Mouse (Mus musculus) embryonic facial prominence, embryonic 10.5 days (tissue): ENCODE measurements around the gene Gna15. TPM values are rescaled to one million over a fixed set of nuclear protein-coding genes. Genes with fewer than 3 reads are reported as not detected.

ENCODE experiments used
- DNase-seq: peaks from one replicate; pipeline ENCODE4 v3.0.0-alpha.2; 2017; ENCODE audit warnings: low spot score
- H3K27ac ChIP-seq: fragments of 300-500 bp; sonication (generic); replicated peaks from 2 replicates; pipeline ENCODE4 v1.5.1; 2016; ENCODE audit warnings: mild to moderate bottlenecking
- H3K27me3 ChIP-seq: fragments of 300-500 bp; sonication (generic); replicated peaks from 2 replicates; pipeline ENCODE4 v1.6.1; 2016; ENCODE audit warnings: low read depth, mild to moderate bottlenecking; ENCODE audit not compliant: poor library complexity, severe bottlenecking
- H3K36me3 ChIP-seq: fragments of 300-500 bp; sonication (generic); replicated peaks from 2 replicates; pipeline ENCODE4 v1.6.1; 2016; ENCODE audit warnings: mild to moderate bottlenecking, moderate library complexity
- H3K4me1 ChIP-seq: fragments of 300-500 bp; sonication (generic); 2 replicates; pipeline ENCODE4 v1.6.1; 2016
- H3K4me3 ChIP-seq: fragments of 300-500 bp; sonication (generic); 2 replicates; pipeline ENCODE4 v1.5.1; 2016; ENCODE audit warnings: mild to moderate bottlenecking, moderate library complexity
- H3K9me3 ChIP-seq: fragments of 300-500 bp; sonication (generic); 2 replicates; pipeline ENCODE4 v1.6.1; 2016; ENCODE audit warnings: mild to moderate bottlenecking
- WGBS: fragments of 180-500 bp; shearing (Covaris S2); methylation state at CpG from one replicate; pipeline ENCODE4 v1.1.7; 2016; 5-methylcytosine and 5-hydroxymethylcytosine counted together
- polyA plus RNA-seq: library from polyadenylated mRNA; unstranded; fragments of >200 nt; fragmentation: Nextera tagmentation; extraction: Ambion mirVana; gene quantifications from 2 replicates; pipeline ENCODE4 v1.2.1, GENCODE M21; 2016

Gene Gna15
- polyA plus RNA-seq, 1 experiment from 2014 or later: 1.2 TPM

DNA sequence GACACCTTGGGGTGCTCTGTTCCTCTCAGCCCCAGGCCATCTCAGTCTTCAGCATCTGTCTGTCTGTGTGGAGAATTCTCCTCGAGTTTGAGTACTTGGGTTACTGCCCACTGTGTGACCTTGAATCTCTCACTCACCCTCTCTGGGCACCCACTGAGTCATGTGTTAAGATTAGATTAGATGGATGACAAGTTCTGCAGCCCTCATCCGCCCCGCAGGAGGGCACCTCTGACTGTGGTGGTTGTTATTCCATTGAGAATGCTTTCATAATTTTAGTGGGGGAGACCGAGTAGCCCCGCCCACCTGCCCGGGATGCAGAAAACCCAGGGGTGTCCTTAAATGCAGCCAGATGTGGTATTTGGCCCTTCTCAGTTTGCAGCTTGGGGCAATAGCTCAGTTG is 39.5 kb upstream of the Gna15 start:
- Histone ChIP-seq H3K27me3 (peaks cover 71% of the 10 kb centered on the region), H3K4me3 (peak overlapping the region; percentile 56), H3K36me3 (peaks cover 60% of the 10 kb centered on the region), H3K27ac (peak overlapping the region; percentile 82; the same call in 1 of the 2 replicates), H3K9me3 (no peaks in the 10 kb centered on the region), H3K4me1 (peaks cover 92% of the 10 kb centered on the region)
- DNase-seq: peak; percentile 45
- WGBS: 33% methylated on average over 6 of the region's 6 CpGs

DNA sequence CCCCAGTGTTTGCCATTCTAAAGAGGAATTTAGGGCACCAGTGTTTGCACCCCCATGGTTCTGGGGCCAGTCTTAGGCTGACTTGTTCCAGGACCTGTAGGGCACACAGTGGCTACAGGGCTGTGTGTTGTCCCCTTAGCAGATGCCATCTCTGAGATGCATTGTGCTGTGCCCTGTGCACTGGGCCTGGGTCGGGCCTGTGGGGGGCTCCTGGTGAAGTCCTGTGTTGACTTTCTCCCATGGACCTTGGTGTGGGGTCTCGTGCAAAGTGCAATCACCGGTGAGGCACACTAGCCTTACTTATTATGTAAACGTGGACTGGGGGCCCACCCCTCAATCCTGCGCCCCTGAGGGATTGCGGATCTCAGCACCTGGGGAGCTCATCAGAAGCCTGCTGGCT is 38.4 kb upstream of the Gna15 start:
- peaks cover 60% of the 10 kb centered on the region for H3K27me3 ChIP-seq
- DNase-seq: no peak
- peak overlapping the region; percentile 1; the same call in 1 of the 2 replicates for H3K4me3 ChIP-seq
- H3K9me3 ChIP-seq: no peaks in the 10 kb centered on the region
- peaks cover 84% of the 10 kb centered on the region for H3K4me1 ChIP-seq
- peaks cover 58% of the 10 kb centered on the region for H3K36me3 ChIP-seq
- no peak overlapping the region for H3K27ac ChIP-seq
- WGBS: 79% methylated on average over 6 of the region's 6 CpGs

- H3K36me3 ChIP-seq: peaks cover 43% of the 10 kb centered on the region
- WGBS: 17% methylated on average over 16 of the region's 16 CpGs
- DNase-seq: peak; percentile 69
- peak overlapping the region; percentile 97 for H3K27ac ChIP-seq
- H3K27me3 ChIP-seq: peaks cover 45% of the 10 kb centered on the region
- H3K4me3 ChIP-seq: peak overlapping the region; percentile 82
- no peaks in the 10 kb centered on the region for H3K9me3 ChIP-seq
- peaks cover 68% of the 10 kb centered on the region for H3K4me1 ChIP-seq
Observed at GRCm38 (mm10) chr10:81560719-81561459, 36.9 kb upstream of the Gna15 start.

DNA sequence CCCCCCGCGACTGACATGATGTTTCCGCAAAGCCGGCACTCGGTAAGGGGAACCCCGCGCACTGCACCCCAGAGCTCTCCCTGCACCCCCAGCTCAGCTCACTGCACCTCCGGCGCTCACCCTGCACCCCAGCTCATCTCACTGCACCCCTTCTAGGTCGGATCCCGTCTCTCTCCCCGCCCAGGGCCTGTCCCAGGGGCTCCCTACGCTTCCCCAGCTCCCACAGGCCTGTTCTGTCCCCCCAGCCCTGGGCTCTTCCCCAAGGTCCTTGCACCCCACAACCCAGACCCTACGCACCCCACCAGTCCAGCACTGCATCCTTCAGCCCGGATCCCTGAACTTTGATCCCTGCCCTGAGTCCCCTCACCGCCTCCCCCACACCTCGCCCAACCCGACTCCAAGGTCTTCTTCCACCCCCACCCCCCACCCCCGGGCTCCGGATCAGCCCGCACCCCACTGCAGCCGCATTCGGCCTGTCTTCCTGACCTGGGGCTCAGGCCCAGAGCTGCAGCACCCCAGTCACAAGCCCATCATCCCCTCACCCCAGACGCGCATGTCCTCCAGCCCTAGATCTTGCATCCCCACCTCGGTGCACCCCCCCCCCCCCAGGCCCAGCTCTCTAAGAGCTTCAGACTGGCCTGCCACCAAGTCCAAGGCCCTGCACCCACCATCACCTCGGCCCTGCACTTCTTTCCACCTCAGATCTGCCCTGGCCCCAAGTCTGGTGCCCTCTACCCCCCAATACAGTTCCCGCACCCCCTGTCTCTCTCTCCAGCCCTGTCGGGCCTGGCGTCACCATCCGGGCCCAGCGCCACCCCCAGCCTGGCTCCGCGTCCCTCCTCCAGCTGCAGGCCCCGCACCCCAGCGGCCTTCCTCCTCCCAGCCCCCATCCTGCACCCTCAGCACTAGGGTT is 35.9 kb upstream of the Gna15 start:
- Histone ChIP-seq H3K9me3 (no peaks in the 10 kb centered on the region), H3K4me3 (peak overlapping the region; percentile 82), H3K27ac (peak overlapping the region; percentile 97), H3K27me3 (peaks cover 35% of the 10 kb centered on the region), H3K36me3 (peaks cover 33% of the 10 kb centered on the region), H3K4me1 (peaks cover 58% of the 10 kb centered on the region)
- peak; percentile 58 for DNase-seq
- 4% methylated on average over 36 of the region's 36 CpGs for WGBS

DNA sequence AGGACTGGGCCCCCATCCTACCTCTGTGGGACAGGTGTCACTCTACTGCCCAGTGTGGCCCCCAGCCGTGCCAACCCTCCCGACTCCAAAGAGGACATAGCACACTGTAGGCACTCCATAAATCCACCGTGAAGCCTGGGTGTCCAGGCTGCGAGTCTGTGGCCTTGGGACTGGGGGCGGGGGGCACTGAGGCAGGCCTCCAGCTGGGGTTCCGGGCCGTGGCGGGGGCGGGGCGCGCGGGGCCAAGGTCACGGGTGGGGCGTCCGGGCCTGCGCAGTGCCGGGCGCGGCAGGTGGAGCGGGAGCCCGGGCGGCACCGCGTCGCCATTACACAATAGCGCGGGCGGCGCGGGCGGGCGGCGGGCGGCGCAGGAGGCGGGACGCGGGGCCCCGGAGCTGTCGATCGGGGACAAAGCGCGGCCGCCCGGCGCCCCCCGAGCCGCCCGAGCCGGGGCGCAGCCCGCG is 35.2 kb upstream of the Gna15 start, which contains the start of gene Aes:
Aes (plus strand) TSS at position 326 of the 464 bp plus-strand sequence.
- H3K36me3 ChIP-seq: peaks cover 26% of the 10 kb centered on the region
- peaks cover 28% of the 10 kb centered on the region for H3K27me3 ChIP-seq
- peak within 1 kb of the TSS; percentile 82 for H3K4me3 ChIP-seq
- peak; percentile 73 for DNase-seq
- H3K9me3 ChIP-seq: no peaks in the 10 kb centered on the region
- 1% methylated on average over 52 of the region's 53 CpGs for WGBS
- H3K4me1 ChIP-seq: peaks cover 51% of the 10 kb centered on the region
- peak within 1 kb of the TSS; percentile 97 for H3K27ac ChIP-seq

- WGBS: 43% methylated on average over 1 of the region's 1 CpGs
- H3K27me3 ChIP-seq: peaks cover 12% of the 10 kb centered on the region
- H3K4me1 ChIP-seq: peaks cover 34% of the 10 kb centered on the region
- no peak overlapping the region for H3K4me3 ChIP-seq
- DNase-seq: peak; percentile 13
- H3K36me3 ChIP-seq: peaks cover 15% of the 10 kb centered on the region
- no peak overlapping the region for H3K27ac ChIP-seq
- H3K9me3 ChIP-seq: peaks cover 3% of the 10 kb centered on the region; the same call in 1 of the 2 replicates
Observed at GRCm38 (mm10) chr10:81557491-81557890, 33.5 kb upstream of the Gna15 start.

- no peak for DNase-seq
- peaks cover 5% of the 10 kb centered on the region for H3K36me3 ChIP-seq
- 76% methylated on average over 3 of the region's 3 CpGs for WGBS
- H3K27ac ChIP-seq: no peak overlapping the region
- H3K4me1 ChIP-seq: peaks cover 33% of the 10 kb centered on the region
- peaks cover 8% of the 10 kb centered on the region; the same call in 1 of the 2 replicates for H3K27me3 ChIP-seq
- peaks cover 3% of the 10 kb centered on the region; the same call in 1 of the 2 replicates for H3K9me3 ChIP-seq
- H3K4me3 ChIP-seq: no peak overlapping the region
Observed at GRCm38 (mm10) chr10:81556282-81556681, 32.3 kb upstream of the Gna15 start.

GRCm38 (mm10) chr10:81553807-81554755 is 30.1 kb upstream of the Gna15 start:
- Histone ChIP-seq H3K4me1 (peaks cover 12% of the 10 kb centered on the region), H3K9me3 (peaks cover 3% of the 10 kb centered on the region; the same call in 1 of the 2 replicates), H3K27me3 (no peaks in the 10 kb centered on the region; the same call in 1 of the 2 replicates), H3K36me3 (no peaks in the 10 kb centered on the region), H3K4me3 (no peak overlapping the region), H3K27ac (no peak overlapping the region)
- WGBS: 81% methylated on average over 6 of the region's 6 CpGs
- DNase-seq: no peak

DNA sequence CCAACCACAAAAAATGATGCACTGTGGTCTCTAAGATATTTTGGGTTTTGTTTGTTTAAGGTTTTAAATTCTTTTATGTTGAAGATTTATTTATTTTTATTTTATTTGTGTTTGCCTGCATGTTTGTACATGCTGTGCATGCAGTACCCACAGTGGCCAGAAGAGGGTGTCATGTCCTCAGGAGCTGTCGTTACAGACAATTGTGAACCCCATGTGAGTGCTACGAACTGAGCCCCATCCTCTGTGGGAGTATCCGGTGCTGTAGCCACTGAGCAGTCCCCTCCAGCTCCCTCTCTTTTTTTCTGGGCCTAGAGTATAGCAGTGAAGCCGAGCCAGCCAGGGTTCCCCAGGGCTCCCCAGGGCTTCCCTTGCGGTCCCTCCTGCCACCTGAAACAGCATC is 29.2 kb upstream of the Gna15 start:
- Histone ChIP-seq H3K27ac (no peak overlapping the region), H3K4me1 (peaks cover 9% of the 10 kb centered on the region), H3K4me3 (no peak overlapping the region), H3K36me3 (no peaks in the 10 kb centered on the region), H3K9me3 (peaks cover 3% of the 10 kb centered on the region; the same call in 1 of the 2 replicates), H3K27me3 (no peaks in the 10 kb centered on the region)
- peak; percentile 44 for DNase-seq
- WGBS: 86% methylated on average over 5 of the region's 5 CpGs

- Histone ChIP-seq H3K4me3 (peak overlapping the region; percentile 18; the same call in 1 of the 2 replicates), H3K9me3 (peaks cover 3% of the 10 kb centered on the region; the same call in 1 of the 2 replicates), H3K27ac (peak overlapping the region; percentile 69), H3K27me3 (no peaks in the 10 kb centered on the region), H3K4me1 (peaks cover 7% of the 10 kb centered on the region), H3K36me3 (no peaks in the 10 kb centered on the region)
- WGBS: 8% methylated on average over 12 of the region's 12 CpGs
- peak; percentile 83 for DNase-seq
Observed at GRCm38 (mm10) chr10:81551597-81552102, 27.6 kb upstream of the Gna15 start.

DNA sequence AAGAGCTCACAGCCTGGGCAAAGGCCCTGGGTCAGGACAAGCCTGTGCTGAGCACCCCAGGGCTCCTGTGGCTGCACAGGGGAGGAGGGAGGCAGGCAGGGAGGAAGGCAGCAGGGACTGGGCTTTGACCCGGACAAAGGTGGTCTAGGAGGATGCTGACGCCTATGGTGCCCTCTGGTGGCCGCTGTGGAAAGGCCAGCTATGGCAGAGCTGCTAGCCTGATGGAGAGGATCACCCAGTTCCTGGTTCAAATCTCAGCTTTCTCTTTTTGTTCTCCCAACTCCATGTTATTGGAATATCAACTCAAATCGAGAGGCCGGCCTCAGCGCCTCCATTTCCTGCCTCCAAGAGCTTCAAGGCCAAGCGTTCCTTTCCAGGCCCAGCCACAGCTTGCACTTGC is 26.2 kb upstream of the Gna15 start:
- Histone ChIP-seq H3K4me3 (no peak overlapping the region), H3K4me1 (peaks cover 11% of the 10 kb centered on the region), H3K27ac (peak overlapping the region; percentile 46; the same call in 1 of the 2 replicates), H3K36me3 (no peaks in the 10 kb centered on the region), H3K9me3 (peaks cover 3% of the 10 kb centered on the region; the same call in 1 of the 2 replicates), H3K27me3 (no peaks in the 10 kb centered on the region)
- peak; percentile 83 for DNase-seq
- 12% methylated on average over 7 of the region's 7 CpGs for WGBS
